Comparison of ENCODE assay signal across 10 mouse cellular contexts in genomic region chr3:95861216-95861615, GRCm38 (mm10). TPM values are rescaled to one million over a fixed set of nuclear protein-coding genes. Genes with fewer than 3 reads are reported as not detected.
DNase-seq lines count a peak whose midpoint lies in the region; TF ChIP-seq lines count a peak whose summit lies in the region.
"Had no signal": no experiment of that assay in that cellular context is flagged by ENCODE, and none has a peak within 500 bp of the region (broad histone marks: within the 10 kb centered on the region; RNA-seq: fewer than 3 reads in every experiment).

No protein-coding gene starts in this region.

- no peaks in the 10 kb centered on the region for H3K9me3 ChIP-seq in forebrain, embryonic 10.5 days
- H3K9me3 ChIP-seq: heart, embryonic 12.5 days had no signal

- H3K27ac ChIP-seq in thymus, adult 2 months (ENCODE audit: control insufficient read depth, insufficient read depth, low read length), result no peak overlapping the region
- no peak overlapping the region for H3K27ac ChIP-seq in forebrain, embryonic 10.5 days
- H3K27ac ChIP-seq: macrophage had no signal

- no peaks in the 10 kb centered on the region for H3K4me1 ChIP-seq in thymus, adult 2 months (replicated peaks; ENCODE audit: control insufficient read depth, insufficient read depth, low read length)
- peaks cover 2% of the 10 kb centered on the region for H3K4me1 ChIP-seq in forebrain, embryonic 10.5 days

- TF ChIP-seq POLR2A in thymus, adult 2 months (IDR thresholded peaks at IDR 0.05; ENCODE audit: control insufficient read depth, extremely low read depth, insufficient read depth, low read length, poor library complexity), result no peak

- DNase-seq in heart, postnatal 4 days, result peak; percentile 22
- no peak for DNase-seq in heart, adult 18-20 months
- peak; percentile 34 for DNase-seq in thymus, adult 2 months
- no peak for DNase-seq in thymus, adult 18-20 months
- DNase-seq in induced T-regulatory cell, adult 2 months (ENCODE audit: low read depth), result peak; percentile 74
- DNase-seq in frontal cortex, postnatal 25 days (ENCODE audit: low spot score in 2 of 2), result no peak
- DNase-seq in forebrain, embryonic 10.5 days (ENCODE audit: extremely low spot score, low spot score), result no peak
- no peak for DNase-seq in testis, postnatal 14 days (ENCODE audit: low spot score)

- no peaks in the 10 kb centered on the region for H3K27me3 ChIP-seq in thymus, adult 2 months (ENCODE audit: control insufficient read depth, insufficient read depth, low read length)
- no peaks in the 10 kb centered on the region for H3K27me3 ChIP-seq in forebrain, embryonic 10.5 days (ENCODE audit: poor library complexity, severe bottlenecking)
- H3K27me3 ChIP-seq: heart, embryonic 12.5 days had no signal

- 0 out of 2 replicates have a peak, but pooled peaks have one; percentile 12 for TF ChIP-seq CTCF in thymus, adult 2 months (IDR thresholded peaks at IDR 0.05; ENCODE audit: borderline replicate concordance, control insufficient read depth, extremely low read depth, insufficient read depth, low read length, poor library complexity)

- no peak overlapping the region for H3K4me3 ChIP-seq in thymus, adult 2 months (ENCODE audit: control insufficient read depth, insufficient read depth, low read length)
- H3K4me3 ChIP-seq in forebrain, embryonic 10.5 days, result no peak overlapping the region
- H3K4me3 ChIP-seq: heart, embryonic 12.5 days had no signal

- H3K36me3 ChIP-seq in thymus, adult 2 months (ENCODE audit: control insufficient read depth, insufficient read depth, low read length), result peaks cover 5% of the 10 kb centered on the region; the same call in 1 of the 2 replicates
- H3K36me3 ChIP-seq in forebrain, embryonic 10.5 days (replicated peaks), result peaks cover 47% of the 10 kb centered on the region

- WGBS in thymus, adult 2 months, result 86% methylated on average over 10 of the region's 10 CpGs
- WGBS in forebrain, embryonic 10.5 days, result 80% methylated on average over 10 of the region's 10 CpGs

RNA-seq across cellular contexts. Expression of gene Prpf3, which starts 5.5 kb away (rescaled TPM):
- total RNA-seq in heart, postnatal 4 days (2021), result 10 to 100 TPM; 28.3 to 30.5 TPM
- total RNA-seq in heart, adult 18-20 months (2021), result 10 to 100 TPM; 20.5 to 22.9 TPM
- 21.1 and 32.5 TPM in 2 replicates for polyA plus RNA-seq in thymus, adult 2 months (2012; rRNA removed)
- polyA plus RNA-seq in forebrain, embryonic 10.5 days (2016; fragmentation: Nextera tagmentation; extraction: Ambion mirVana), result 71.3 and 78.1 TPM in 2 replicates

RNA-seq across cellular contexts. Expression of gene Mrps21, which starts 10.1 kb away (rescaled TPM):
- 100 to 1,000 TPM; 250 TPM for total RNA-seq in heart, postnatal 4 days (2021)
- 100 to 1,000 TPM; 323 to 346 TPM for total RNA-seq in heart, adult 18-20 months (2021)
- polyA plus RNA-seq in thymus, adult 2 months (2012; rRNA removed), result 56.3 and 60.5 TPM in 2 replicates
- 353 TPM in 2 replicates for polyA plus RNA-seq in forebrain, embryonic 10.5 days (2016; fragmentation: Nextera tagmentation; extraction: Ambion mirVana)

RNA-seq across cellular contexts. Expression of gene Ciart, which starts 20.8 kb away (rescaled TPM):
- 1 to 10 TPM; 1.7 to 2.0 TPM for total RNA-seq in heart, postnatal 4 days (2021)
- 1 to 10 TPM; 5.9 TPM for total RNA-seq in heart, adult 18-20 months (2021)
- 3.0 and 3.1 TPM in 2 replicates for polyA plus RNA-seq in thymus, adult 2 months (2012; rRNA removed)
- 9.1 and 11.8 TPM in 2 replicates for polyA plus RNA-seq in forebrain, embryonic 10.5 days (2016; fragmentation: Nextera tagmentation; extraction: Ambion mirVana)

RNA-seq across cellular contexts. Expression of gene BC028528, which starts 30.6 kb away (rescaled TPM):
- 10 to 100 TPM; 19.6 to 25.3 TPM for total RNA-seq in heart, postnatal 4 days (2021)
- 1 to 10 TPM; 7.6 to 9.6 TPM for total RNA-seq in heart, adult 18-20 months (2021)
- polyA plus RNA-seq in thymus, adult 2 months (2012; rRNA removed), result 4.5 and 6.0 TPM in 2 replicates
- polyA plus RNA-seq in forebrain, embryonic 10.5 days (2016; fragmentation: Nextera tagmentation; extraction: Ambion mirVana), result 7.2 and 7.6 TPM in 2 replicates

RNA-seq across cellular contexts. Expression of gene Aph1a, which starts 32.6 kb away (rescaled TPM):
- 100 to 1,000 TPM; 150 to 162 TPM for total RNA-seq in heart, postnatal 4 days (2021)
- total RNA-seq in heart, adult 18-20 months (2021), result 100 to 1,000 TPM; 109 to 125 TPM
- polyA plus RNA-seq in thymus, adult 2 months (2012; rRNA removed), result 139 and 156 TPM in 2 replicates
- polyA plus RNA-seq in forebrain, embryonic 10.5 days (2016; fragmentation: Nextera tagmentation; extraction: Ambion mirVana), result 28.7 and 29.2 TPM in 2 replicates

Comparison
In these comparisons a context has a peak if more than half of its experiments do, and no peak if none do; other contexts are left out.
1. DNase-seq: peak in heart, postnatal 4 days (single experiment), thymus, adult 2 months (single experiment) and induced T-regulatory cell, adult 2 months (single experiment); none in heart, adult 18-20 months (0 of 2), thymus, adult 18-20 months (0 of 2), frontal cortex, postnatal 25 days (0 of 2), forebrain, embryonic 10.5 days (single experiment) and testis, postnatal 14 days (single experiment).